Mouse (Mus musculus): Measurements from ENCODE around the gene Rad21l.
"Not testable (repeated sequence)": the region's sequence is repeated elsewhere in the genome, so short reads cannot be mapped to it uniquely, and the experiment has no call there.

Gene Rad21l

GRCm38 (mm10) chr2:151629310-151629709, 39.0 kb downstream of the Rad21l start:
- DNase-seq (ENCODE audit: low read depth, low spot score): no peak

GRCm38 (mm10) chr2:151628011-151628410, 40.3 kb downstream of the Rad21l start:
- DNase-seq (ENCODE audit: low read depth, low spot score): no peak

GRCm38 (mm10) chr2:151626296-151626695, 42.0 kb downstream of the Rad21l start:
- no peak for DNase-seq (ENCODE audit: low read depth, low spot score)

DNA sequence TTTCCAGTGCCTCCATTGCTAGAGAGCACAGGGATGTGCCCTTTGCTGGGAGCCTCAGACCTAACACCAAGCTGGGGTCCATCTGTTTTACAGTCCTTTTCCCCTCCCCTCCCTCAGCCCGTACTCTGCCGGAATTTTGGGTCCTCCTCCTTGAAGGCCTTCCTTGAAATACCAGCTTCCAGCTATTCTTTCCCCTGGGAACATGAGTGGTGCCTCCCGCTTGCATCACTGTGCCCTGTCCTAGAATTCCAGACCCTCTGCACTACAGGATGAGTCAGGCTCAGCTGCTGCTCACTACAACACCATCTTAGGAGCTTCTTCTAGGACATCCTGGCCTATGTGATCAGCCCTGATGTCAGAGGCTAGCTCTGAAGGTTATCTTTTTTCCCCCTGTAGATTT, 44.6 kb downstream of the Rad21l start:
- no peak for DNase-seq (ENCODE audit: low read depth, low spot score)

DNA sequence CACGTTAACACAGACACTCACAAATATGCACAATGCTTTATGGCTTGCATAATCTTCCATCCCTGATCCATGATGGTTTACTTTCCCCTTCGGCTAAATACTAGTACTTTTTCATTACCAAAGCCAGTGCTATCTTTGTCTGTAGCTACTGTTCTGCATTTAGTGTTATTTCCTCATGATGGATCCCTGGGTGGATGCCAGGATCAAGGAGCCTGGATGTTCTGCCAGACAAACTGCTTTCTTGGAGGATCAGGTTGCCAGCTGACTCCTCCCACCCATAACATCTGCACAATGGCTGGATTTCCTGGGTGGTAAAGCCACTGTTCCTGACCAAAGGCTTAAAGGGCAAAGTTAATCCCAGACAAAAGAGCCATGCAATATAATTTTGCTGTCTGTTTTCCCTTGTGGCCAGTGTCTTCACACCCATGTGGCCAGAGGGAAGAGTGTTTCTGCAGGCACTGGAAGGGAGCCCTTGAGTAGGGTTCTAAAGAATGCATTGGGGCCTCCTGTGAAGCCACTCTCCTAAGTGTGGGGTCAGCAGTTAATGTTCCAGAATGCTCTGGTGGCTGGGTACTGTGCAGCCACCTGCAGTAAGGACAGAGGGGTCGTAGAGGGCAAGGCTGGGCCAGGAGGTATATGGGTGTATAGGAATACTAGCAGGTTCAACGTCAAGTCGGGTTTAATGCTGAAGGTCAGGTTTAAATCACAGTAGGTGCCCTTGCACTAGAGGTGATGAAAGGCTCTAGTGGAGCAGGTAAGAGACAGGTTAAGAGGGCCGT, 51.6 kb downstream of the Rad21l start:
- DNase-seq (ENCODE audit: low read depth, low spot score): no peak

DNA sequence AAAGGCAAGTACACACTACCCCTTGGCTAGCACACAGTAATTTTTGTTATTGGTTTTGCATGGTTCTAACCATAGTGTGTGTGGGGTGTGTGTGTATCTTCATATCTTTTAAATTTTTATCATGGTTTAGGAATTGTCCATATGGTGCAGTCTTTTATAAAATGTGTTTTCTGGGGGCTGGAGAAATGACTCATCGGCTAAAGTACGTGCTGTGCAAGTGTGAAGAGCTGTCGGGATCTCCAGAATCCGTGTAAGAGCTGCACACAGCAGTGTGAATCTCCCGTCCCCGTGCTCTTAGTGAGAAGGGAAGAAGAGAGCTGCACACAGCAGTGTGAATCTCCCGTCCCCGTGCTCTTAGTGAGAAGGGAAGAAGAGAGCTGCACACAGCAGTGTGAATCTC, 52.6 kb downstream of the Rad21l start:
- not testable (repeated sequence) for DNase-seq (ENCODE audit: low read depth, low spot score)

DNA sequence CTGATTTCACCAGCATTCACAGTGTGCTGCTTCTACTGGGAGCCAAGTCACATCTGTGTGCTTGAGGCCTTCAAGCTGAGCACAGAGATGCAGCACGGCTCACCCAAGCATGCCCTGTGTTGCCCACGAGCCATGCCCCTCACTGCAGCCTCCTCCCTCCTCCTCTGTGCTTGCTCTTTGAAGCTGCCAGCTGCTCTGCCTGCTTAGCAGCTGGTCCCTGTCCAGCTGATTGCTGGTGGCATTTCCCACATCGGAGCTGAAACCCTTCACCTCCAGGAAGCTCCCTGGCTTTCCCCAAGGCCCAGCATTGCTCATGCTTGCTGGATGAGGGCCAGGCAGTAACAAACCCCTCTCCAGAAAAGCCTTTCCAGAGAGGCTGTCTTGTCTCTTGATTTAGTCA, 58.4 kb downstream of the Rad21l start:
- no peak for DNase-seq (ENCODE audit: low read depth, low spot score)

DNA sequence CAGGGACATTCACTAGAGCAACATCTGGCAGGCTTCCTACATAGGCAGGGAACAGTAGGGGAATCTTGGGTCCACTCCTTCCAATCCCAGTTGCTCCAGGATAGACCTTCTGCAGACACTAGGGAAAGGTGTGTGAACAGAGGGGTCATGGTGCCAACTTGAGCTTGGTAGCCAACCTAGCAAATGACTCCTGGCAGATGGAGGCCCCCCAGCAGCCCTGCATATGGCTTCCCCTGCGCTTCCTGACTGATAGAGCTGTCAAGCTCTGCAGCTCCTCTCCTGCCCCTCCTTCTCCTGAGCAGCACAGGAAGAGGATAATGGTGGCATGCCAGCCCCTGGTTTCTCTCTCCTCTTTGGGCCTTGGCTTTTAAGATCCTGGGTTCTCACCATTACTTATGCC, 59.9 kb downstream of the Rad21l start:
- no peak for DNase-seq (ENCODE audit: low read depth, low spot score)

DNA sequence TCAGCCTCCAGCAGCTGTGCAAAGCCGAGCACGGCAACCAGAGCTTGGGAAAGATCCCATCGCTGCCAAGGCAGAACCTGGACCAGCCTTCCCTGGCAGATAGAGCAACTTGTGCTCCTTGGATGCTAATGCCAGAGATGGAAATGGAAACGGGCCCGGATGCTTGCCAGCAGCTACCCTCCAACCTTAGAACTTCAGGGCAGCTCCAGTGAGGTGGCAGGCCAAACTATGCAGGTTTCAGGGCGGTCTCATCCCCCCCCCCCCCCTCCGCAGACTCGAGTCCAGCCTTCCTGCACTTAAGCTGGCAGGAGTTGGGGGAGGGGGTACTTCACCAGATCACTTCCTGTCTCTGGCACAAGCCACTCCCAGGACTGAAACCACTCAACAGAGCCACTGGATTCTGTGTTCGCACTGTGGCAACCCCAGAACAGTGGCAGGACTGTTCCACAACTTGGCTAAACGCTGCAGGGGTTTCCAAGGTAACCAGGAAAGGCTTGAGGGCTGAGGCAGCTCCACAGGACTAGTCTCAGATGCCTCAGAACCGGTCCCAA, 62.8 kb downstream of the Rad21l start:
- peak; percentile 72 for DNase-seq (ENCODE audit: low read depth, low spot score)

- no peak for DNase-seq (ENCODE audit: low read depth, low spot score)
These were observed 64.7 kb downstream of the Rad21l start for GRCm38 (mm10) chr2:151603630-151604029.

- DNase-seq (ENCODE audit: low read depth, low spot score): no peak
These were observed 66.2 kb downstream of the Rad21l start for GRCm38 (mm10) chr2:151602106-151602505.

GRCm38 (mm10) chr2:151598068-151598467, 70.3 kb downstream of the Rad21l start:
- DNase-seq (ENCODE audit: low read depth, low spot score): no peak

Measured in forelimb bud, embryonic 11.5 days (tissue).